Mouse (Mus musculus) E14TG2a.4 (cell line): ENCODE data around the gene Tubg1.

Source experiments
- H3K27me3 ChIP-seq: 2 replicates; pipeline ENCODE4 v1.6.1; 2014; ENCODE audit warnings: low read length, control low read depth; ENCODE audit not compliant: insufficient read depth
- H3K36me3 ChIP-seq: 2 replicates; pipeline ENCODE4 v1.6.1; 2014; ENCODE audit warnings: low read length, control low read depth; ENCODE audit not compliant: insufficient read depth
- H3K4me1 ChIP-seq: replicated peaks from 2 replicates; pipeline ENCODE4 v1.6.1; 2014; ENCODE audit warnings: low read depth, low read length, control low read depth
- H3K4me3 ChIP-seq: replicated peaks from 2 replicates; pipeline ENCODE4 v1.5.1; 2014; ENCODE audit warnings: mild to moderate bottlenecking, low read length
- H3K9me3 ChIP-seq: 2 replicates; pipeline ENCODE4 v1.6.1; 2014; ENCODE audit warnings: low read length, control low read depth
- CTCF ChIP-seq: conservative IDR thresholded peaks from 2 replicates; pipeline ENCODE4 v1.5.1; 2014; ENCODE audit warnings: low read length
- NANOG ChIP-seq: IDR thresholded peaks from 2 replicates; pipeline ENCODE4 v1.6.1; 2014; ENCODE audit warnings: borderline replicate concordance, low read length, mixed read lengths
- POU5F1 ChIP-seq: IDR thresholded peaks from 2 replicates; pipeline ENCODE4 v1.6.1; 2014; ENCODE audit warnings: low read length, borderline replicate concordance

The Tubg1 gene

GRCm38 (mm10) chr11:101089931-101090330 is 29.8 kb upstream of the Tubg1 start:
- Histone ChIP-seq H3K4me3 (no peak overlapping the region), H3K27me3 (no peaks in the 10 kb centered on the region), H3K9me3 (no peaks in the 10 kb centered on the region), H3K36me3 (peaks cover 78% of the 10 kb centered on the region), H3K4me1 (peaks cover 63% of the 10 kb centered on the region)
- TF ChIP-seq CTCF (no peak), POU5F1 (no peak), NANOG (no peak)

DNA sequence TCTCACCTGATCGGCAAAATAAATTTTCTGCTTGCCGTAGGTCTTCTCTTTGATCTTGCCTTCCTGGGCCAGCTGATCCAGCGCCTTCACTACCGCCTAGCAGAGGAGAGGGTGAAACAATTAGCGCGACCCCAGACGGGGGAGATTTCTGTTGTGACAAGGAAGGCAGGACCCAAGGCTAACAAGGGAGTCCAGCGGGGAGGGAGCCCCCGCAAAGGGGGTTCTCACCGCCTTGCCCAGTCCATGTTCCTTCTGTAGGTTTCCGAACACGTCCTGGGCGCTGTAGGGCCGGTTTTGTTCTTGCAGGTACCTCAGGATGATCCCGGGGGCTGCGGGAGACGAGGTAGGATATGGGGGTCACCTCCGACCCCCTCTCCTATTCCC is 24.8 kb upstream of the Tubg1 start:
- no peak for TF ChIP-seq POU5F1
- no peak for TF ChIP-seq NANOG
- TF ChIP-seq CTCF, result no peak
- Histone ChIP-seq H3K4me3 (peak overlapping the region; percentile 94), H3K36me3 (peaks cover 79% of the 10 kb centered on the region), H3K27me3 (no peaks in the 10 kb centered on the region), H3K4me1 (peaks cover 33% of the 10 kb centered on the region), H3K9me3 (no peaks in the 10 kb centered on the region)

DNA sequence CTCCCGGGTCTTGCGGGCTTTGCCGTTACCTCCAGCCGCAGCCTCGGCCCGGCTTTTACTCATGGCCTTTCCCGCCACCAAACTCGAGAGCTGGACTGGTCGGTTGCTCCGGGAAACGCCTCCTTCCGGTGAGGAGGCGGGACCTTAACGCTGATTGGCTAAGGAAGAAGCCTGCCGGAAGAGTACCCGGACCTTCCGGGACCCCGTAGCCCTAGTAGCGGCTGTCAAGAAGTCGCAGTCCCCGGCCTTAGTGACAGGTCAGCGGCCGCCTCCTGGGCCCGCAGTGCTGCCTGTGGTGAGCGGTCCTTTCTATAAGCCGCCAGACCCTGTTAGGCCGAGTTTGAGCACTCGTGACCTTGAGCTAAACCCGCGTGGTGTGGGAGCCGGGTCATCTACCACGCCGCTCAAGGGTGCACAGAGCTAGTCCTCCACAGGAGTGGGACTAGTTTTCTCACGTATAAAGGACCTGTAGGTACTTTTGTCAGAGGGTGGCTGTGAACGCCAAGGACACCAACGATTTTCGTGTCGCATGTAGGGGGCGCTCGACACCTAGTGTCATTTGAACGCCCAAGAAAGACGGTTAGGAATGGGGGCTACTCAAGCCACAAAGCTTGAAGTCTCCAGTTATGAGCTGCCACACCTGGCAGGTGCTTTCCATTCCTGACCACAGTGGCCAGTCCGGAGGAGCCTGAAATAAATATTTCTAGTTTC is 24.3 kb upstream of the Tubg1 start, which contains the start of gene Psmc3ip:
Gene Psmc3ip, minus strand, starts transcription at position 123 of the 711 bp plus-strand sequence.
- peaks cover 33% of the 10 kb centered on the region for H3K4me1 ChIP-seq
- H3K9me3 ChIP-seq, result no peaks in the 10 kb centered on the region
- H3K36me3 ChIP-seq, result peaks cover 79% of the 10 kb centered on the region
- H3K4me3 ChIP-seq, result peak within 1 kb of the TSS; percentile 94
- TF ChIP-seq POU5F1, result no peak
- no peak for TF ChIP-seq NANOG
- TF ChIP-seq CTCF, result peak; percentile 52
- no peaks in the 10 kb centered on the region for H3K27me3 ChIP-seq

- TF ChIP-seq POU5F1 (no peak), CTCF (no peak), NANOG (no peak)
- Histone ChIP-seq H3K27me3 (no peaks in the 10 kb centered on the region), H3K4me3 (no peak overlapping the region)
Measured at GRCm38 (mm10) chr11:101098231-101098630, 21.5 kb upstream of the Tubg1 start.

DNA sequence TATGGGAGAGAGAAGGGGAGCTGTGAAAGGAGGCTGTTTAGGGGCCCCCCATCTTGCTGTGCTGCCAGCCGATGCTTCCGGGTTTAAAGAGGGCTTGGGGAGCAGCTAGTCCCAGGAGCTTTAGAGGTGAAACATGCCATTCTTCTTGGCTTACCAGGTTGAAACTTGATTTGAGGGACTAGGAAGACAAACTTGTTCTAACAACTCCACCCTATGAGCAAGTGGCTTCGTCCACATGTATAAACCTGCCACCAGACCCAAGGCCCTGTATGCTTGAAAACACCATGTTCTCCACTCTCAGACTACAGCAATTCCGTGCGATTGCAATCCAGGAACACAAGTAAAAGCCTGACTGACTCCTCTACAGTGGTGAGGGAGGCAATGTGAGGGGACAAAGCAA is 16.7 kb upstream of the Tubg1 start:
- Histone ChIP-seq H3K36me3 (peaks cover 86% of the 10 kb centered on the region), H3K9me3 (no peaks in the 10 kb centered on the region), H3K4me3 (no peak overlapping the region), H3K4me1 (0 out of 2 replicates have a peak, but pooled peaks cover 4% of the 10 kb centered on the region), H3K27me3 (no peaks in the 10 kb centered on the region)
- TF ChIP-seq NANOG, result no peak
- TF ChIP-seq POU5F1, result no peak
- TF ChIP-seq CTCF, result no peak

More at GRCm38 (mm10) chr11:101098231-101098630, 21.5 kb upstream of the Tubg1 start:
- Histone ChIP-seq H3K9me3 (no peaks in the 10 kb centered on the region), H3K4me1 (peaks cover 25% of the 10 kb centered on the region), H3K36me3 (peaks cover 78% of the 10 kb centered on the region)

DNA sequence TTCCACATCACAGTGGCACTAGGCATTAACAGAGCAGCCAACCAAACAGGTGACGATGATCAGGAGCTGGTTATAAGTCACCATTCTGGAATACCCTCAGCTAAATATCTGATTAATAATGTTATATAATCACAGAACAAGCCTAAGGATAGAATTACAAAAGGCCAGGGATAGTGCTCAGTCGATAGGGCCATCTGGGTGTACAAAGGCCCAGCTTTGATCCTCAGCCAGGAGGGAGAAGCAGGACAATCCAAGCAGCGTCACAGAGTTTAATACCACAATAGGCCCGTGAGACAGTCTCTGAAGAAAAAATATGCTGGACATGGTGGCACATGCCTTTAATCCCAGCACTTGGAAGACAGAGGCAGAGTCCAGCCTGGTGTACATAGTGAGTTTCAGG is 10.4 kb upstream of the Tubg1 start:
- Histone ChIP-seq H3K4me3 (no peak overlapping the region), H3K36me3 (peaks cover 37% of the 10 kb centered on the region), H3K9me3 (no peaks in the 10 kb centered on the region), H3K27me3 (no peaks in the 10 kb centered on the region), H3K4me1 (peaks cover 30% of the 10 kb centered on the region)
- TF ChIP-seq NANOG (no peak), CTCF (no peak), POU5F1 (no peak)

DNA sequence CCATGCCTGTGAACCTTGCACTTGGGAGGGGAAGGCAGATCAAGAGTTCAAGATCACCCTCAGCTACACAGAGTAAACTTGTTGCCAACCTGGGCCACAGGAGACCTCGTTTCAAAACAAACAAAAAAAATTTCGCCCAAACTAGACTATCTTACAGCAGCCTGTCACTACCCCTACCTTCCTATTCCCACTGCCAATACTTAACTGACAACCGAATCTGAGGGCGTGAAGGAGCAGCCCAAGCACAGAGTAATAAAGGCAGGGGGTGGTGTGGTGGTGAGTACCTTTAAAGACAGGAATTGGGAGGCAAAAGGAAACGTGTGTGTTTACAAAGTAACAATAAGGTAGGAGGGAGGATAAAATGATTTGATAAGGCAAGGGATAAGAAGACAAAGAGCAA is 9.0 kb upstream of the Tubg1 start:
- TF ChIP-seq NANOG, result no peak
- no peak for TF ChIP-seq POU5F1
- TF ChIP-seq CTCF, result no peak
- H3K4me3 ChIP-seq, result no peak overlapping the region
- no peaks in the 10 kb centered on the region for H3K27me3 ChIP-seq
- peaks cover 24% of the 10 kb centered on the region for H3K36me3 ChIP-seq
- H3K4me1 ChIP-seq, result peaks cover 36% of the 10 kb centered on the region
- H3K9me3 ChIP-seq, result no peaks in the 10 kb centered on the region

DNA sequence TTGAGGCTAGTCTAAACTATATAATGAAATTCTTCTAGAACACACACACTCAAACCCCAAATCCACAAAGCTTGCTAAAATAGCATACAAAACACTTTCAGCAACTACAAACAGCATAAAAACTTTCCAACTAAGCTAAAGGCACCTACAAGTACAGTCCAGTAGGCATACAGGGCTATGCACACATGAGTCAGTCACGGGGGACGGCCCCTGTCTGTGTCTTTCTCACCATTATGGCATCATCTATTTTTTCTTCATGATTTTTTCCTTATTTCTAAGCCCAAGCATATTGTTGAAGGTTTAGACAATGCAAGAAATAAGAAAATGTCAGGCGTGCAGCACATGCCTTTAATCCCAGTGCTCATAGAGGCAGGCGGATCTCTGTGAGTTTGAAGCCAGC is 8.6 kb upstream of the Tubg1 start:
- no peak overlapping the region for H3K4me3 ChIP-seq
- peaks cover 38% of the 10 kb centered on the region for H3K4me1 ChIP-seq
- peaks cover 24% of the 10 kb centered on the region for H3K36me3 ChIP-seq
- H3K27me3 ChIP-seq, result no peaks in the 10 kb centered on the region
- H3K9me3 ChIP-seq, result no peaks in the 10 kb centered on the region
- TF ChIP-seq CTCF (no peak), POU5F1 (no peak), NANOG (no peak)

- Histone ChIP-seq H3K4me1 (peaks cover 42% of the 10 kb centered on the region), H3K9me3 (no peaks in the 10 kb centered on the region), H3K36me3 (peaks cover 31% of the 10 kb centered on the region), H3K4me3 (no peak overlapping the region), H3K27me3 (no peaks in the 10 kb centered on the region)
- no peak for TF ChIP-seq POU5F1
- no peak for TF ChIP-seq NANOG
Measured at GRCm38 (mm10) chr11:101112186-101112585, 7.6 kb upstream of the Tubg1 start.
